Mouse (Mus musculus): ENCODE data around the gene Dcbld1.

DNA sequence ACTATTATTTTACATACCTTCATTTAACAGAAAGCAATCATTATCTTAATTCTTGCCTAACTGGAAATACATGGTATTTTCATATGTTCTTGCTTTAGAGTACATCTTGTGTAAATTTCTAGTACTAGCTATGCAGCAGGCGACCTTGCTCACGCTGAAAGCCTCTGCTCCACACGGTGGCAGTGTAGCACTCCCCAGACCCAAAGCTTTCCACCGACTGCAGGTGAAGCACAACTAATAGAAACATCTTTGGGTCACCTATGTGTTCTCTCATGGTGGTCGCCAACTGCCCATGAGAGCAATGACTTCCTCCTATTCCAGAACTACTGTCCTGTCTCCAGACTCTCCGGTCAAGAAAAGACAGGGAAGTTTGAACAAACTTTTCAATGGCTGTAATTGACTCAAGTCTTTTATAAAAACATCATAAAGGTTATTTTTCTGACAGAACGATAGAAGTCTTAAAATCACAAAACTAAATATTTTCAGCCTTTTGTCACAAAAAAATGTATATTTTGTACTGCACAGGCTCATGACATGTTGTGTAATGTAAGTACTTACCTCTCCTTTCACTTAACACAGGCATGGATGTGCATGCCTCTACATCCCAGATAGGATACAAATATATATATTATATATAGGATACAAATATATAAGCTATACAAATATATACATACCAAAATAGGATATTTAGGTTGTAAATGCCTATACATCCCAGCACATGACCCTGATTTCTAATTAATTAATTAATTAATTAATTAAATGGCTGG is 16.4 kb upstream of the Dcbld1 start:
- peak; percentile 84 for TF ChIP-seq CTCF (IDR thresholded peaks at IDR 0.05; ENCODE audit: low read depth)
- no peak for TF ChIP-seq EP300 (IDR thresholded peaks at IDR 0.05; ENCODE audit: low read depth)
